Mouse (Mus musculus) MN1 (cell line): ENCODE data around the gene Hoxd10.

Experiments used
- DNase-seq: peaks from one replicate; pipeline ENCODE4 v3.0.0-alpha.2; 2016; ENCODE audit warnings: low spot score

Hoxd10 gene

GRCm38 (mm10) chr2:74710929-74711543, 19.3 kb downstream of the Hoxd10 start:
- no peak for DNase-seq

- DNase-seq = no peak
Observed at GRCm38 (mm10) chr2:74711721-74712621, 20.2 kb downstream of the Hoxd10 start, which contains the start of the genes Hoxd3 and Hoxd4. Hoxd3 (plus strand) TSS chr2:74711927. Hoxd4 (plus strand) TSS chr2:74711929.

DNA sequence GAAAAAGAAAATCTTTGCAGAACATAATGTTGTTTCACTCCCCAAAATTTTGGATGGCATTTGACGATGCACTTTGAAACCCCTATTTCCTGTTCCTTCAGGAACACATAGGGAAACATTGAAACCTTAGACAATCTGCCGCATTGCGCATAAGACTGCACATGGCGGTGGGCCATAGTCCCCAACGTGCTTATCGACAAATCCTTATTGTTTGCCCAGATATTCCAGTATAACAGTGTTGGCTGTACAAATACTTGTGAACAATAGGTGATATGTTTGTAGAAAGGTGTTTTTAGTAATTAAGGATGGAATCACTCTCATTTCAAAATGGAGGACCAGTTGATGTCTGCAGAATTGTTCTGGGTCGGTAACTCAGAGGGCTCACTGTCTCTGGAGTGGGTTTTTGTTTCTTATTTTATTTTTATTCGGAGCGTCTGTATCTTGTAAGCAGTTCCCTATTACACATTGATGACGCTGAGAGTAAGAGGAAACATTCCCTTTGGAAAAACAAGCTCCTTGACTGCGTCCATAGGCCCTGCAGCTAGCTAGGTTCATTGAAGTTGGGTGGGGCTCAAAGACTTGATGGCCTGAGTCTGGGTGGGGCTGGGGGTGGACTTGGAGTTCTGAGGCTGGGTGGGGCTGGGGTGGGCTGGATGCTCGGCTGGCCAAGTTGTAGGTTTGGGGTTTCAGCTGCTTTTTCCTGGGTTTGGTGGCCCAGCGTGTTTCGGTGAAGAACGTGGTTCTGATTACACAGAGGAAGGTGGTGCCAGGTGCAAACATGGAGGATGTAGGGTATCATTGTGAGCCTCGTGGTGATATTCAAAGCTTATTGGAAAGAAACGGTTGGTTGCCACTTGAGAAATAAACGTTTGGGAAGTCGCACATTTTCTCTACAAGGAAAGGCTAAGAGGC, 21.8 kb downstream of the Hoxd10 start:
- DNase-seq = no peak

DNA sequence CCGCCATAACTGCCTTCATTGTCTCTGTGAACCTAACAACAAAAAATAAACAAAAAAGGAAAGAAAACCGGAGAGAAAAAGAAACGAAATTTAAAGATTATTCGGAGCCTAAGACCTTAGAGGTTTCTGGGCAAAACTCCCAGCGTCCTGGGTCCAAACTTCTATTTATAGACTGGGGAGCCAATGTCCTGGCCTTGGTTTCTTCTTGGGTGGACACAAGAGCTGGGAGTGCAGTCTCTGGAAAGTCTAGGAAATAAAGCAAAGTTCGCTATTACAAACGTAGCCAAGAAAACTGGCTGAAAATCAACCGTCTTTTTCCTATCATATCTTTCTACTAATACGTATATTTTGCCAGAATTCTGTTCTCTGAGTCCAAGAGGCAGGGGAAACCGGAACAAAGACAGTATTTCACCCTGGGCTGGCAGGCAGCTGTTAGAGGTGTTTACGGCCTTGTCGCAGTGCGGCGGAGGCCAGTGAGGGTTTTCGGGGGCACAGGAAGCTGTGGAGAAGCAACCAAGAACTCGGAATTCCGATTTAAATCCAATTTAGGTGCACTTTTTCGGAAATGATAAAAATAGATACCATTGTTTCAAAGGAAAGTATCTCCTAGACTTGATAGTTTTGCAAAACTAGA, 22.5 kb downstream of the Hoxd10 start:
- no peak for DNase-seq

GRCm38 (mm10) chr2:74714881-74715280, 23.2 kb downstream of the Hoxd10 start:
- DNase-seq = no peak

GRCm38 (mm10) chr2:74715504-74716241, 23.9 kb downstream of the Hoxd10 start:
- DNase-seq = peak; percentile 64

GRCm38 (mm10) chr2:74720384-74720783, 28.7 kb downstream of the Hoxd10 start:
- DNase-seq = no peak

GRCm38 (mm10) chr2:74720955-74721491, 29.3 kb downstream of the Hoxd10 start:
- no peak for DNase-seq

DNA sequence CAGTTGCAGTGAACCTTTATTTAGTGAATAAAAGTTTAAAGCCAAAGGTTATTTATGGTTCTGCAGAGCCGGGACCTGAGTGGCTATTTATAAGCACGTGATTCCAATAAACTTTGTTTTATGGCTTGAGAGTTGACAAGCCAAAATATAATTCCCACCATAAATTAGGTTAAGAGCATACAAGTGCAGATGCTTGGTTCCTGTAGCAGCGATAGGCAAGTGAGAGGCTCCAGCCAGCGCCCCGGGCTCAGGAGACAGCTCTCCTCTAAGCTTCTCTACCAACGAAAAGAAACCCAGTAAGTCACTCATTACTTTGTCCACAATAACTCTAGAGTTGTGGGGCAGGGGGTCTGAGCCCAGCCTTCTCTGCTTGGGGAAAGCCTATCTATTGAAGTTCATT, 30.2 kb downstream of the Hoxd10 start:
- DNase-seq = no peak

- no peak for DNase-seq
Observed at GRCm38 (mm10) chr2:74722949-74723348, 31.2 kb downstream of the Hoxd10 start.

DNA sequence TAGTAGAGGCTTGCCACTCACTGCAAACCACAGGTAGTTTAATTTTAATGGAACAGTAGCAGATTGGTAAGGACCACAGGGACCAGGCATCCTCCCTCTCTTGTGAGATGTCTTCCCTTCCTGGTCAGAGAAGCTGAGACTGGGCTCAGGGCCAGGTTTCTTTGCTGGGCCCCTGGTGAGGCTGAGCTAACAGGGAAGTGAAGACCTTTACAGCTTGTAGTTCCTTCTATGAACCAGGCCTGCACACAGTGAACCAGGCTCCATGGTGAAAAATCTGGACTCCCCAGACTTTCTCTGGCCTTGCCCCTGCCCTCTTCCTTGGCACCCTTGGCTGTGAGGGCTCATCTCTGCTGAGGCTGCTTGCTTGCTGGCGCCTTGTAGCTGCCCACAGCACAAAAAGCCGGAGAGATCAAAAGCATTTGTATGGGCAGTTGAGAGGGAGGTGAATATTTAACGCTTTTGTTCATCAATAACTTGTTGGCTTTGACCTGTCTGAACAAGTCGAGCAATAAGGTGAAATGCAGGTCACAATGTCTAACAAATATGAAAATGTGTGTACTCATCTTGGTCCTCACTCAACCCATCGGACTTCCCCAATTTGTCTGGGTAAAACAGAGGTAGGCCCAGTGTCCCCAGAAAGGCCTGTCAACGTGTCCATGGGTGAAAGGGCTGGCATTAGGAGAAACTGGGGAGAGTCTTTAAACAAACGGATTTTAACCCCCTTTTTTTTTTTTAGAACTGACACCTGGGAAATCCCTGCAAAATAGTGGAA, 32.7 kb downstream of the Hoxd10 start:
- DNase-seq = no peak

- no peak for DNase-seq
Observed at GRCm38 (mm10) chr2:74725171-74725570, 33.4 kb downstream of the Hoxd10 start.

DNA sequence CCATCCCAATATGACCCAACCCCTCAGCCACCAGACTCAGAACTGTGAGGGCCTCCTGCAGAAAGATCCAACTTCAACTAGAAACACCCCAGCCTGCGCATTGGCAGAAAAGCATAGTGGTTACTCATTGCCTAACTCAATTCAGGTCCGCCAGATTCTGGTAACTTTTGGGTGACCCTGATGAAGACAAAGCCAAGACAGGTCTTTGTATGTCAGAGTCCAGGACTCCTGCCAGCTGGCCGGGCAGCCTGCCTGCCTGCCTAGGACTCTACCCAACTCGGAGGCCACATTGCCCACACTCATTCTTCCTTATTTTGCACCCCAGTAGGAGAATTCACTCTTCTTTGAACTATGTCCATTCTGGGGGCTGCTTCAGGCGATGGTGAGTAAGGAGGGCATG, 34.8 kb downstream of the Hoxd10 start, which contains the start of gene Gm28230:
Gene Gm28230, plus strand, starts transcription at position 178 of the 400 bp plus-strand sequence.
- no peak for DNase-seq

DNA sequence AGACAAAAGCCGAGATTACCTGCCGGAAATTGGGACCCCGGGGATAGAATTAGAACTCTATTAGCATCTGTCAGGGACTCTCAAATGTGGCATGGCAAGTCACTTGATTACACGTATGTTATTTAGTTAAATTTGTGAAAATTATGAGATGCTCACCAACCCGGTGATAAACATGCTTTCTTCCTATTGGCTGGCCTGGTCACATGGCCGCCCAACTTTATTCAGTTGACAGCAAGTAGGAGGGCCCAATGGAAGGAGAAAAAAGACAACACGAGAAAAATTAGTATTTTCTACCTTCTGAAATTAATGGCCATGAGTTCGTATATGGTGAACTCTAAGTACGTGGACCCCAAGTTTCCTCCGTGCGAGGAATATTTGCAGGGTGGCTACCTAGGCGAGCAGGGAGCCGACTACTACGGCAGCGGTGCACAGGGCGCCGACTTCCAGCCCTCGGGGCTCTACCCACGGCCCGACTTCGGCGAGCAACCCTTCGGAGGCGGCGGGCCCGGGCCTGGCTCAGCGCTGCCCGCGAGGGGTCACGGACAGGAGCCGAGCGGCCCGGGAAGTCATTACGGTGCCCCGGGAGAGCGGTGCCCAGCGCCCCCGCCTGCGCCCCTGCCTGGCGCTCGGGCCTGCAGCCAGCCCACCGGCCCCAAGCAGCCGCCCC, 35.4 kb downstream of the Hoxd10 start:
- no peak for DNase-seq

GRCm38 (mm10) chr2:74727640-74728302, 36.0 kb downstream of the Hoxd10 start:
- no peak for DNase-seq

GRCm38 (mm10) chr2:74728303-74728680, 36.6 kb downstream of the Hoxd10 start:
- no peak for DNase-seq

- DNase-seq = no peak
Observed at GRCm38 (mm10) chr2:74730331-74730730, 38.6 kb downstream of the Hoxd10 start.

- no peak for DNase-seq
Observed at GRCm38 (mm10) chr2:74731055-74731454, 39.3 kb downstream of the Hoxd10 start.
